Mouse (Mus musculus) forebrain, embryonic 16.5 days (tissue): Measurements from ENCODE around the gene Olfr373. TPM values are rescaled to one million over a fixed set of nuclear protein-coding genes. Genes with fewer than 3 reads are reported as not detected.

Experiments
- ATAC-seq: fragments of 200-750 bp; cut with Nextera tagmentation; 2 replicates; pipeline ENCODE4 v1.8.0; 2017; ENCODE audit warnings: mild to moderate bottlenecking, moderate library complexity
- H3K27ac ChIP-seq: fragments of 300-500 bp; sonication (generic); 2 replicates; pipeline ENCODE4 v1.5.1; 2014; ENCODE audit warnings: low read length, control low read depth
- H3K27me3 ChIP-seq: fragments of 300-500 bp; sonication (generic); replicated peaks from 2 replicates; pipeline ENCODE4 v1.6.1; 2014; ENCODE audit warnings: low read length; ENCODE audit not compliant: control insufficient read depth, insufficient read depth
- H3K36me3 ChIP-seq: fragments of 300-500 bp; sonication (generic); 2 replicates; pipeline ENCODE4 v1.6.1; 2014; ENCODE audit not compliant: control insufficient read depth, insufficient read depth
- H3K4me1 ChIP-seq: fragments of 300-500 bp; sonication (generic); replicated peaks from 2 replicates; pipeline ENCODE4 v1.6.1; 2014; ENCODE audit warnings: low read length; ENCODE audit not compliant: control insufficient read depth, insufficient read depth
- H3K4me2 ChIP-seq: fragments of 300-500 bp; sonication (generic); 2 replicates; pipeline ENCODE4 v1.6.1; 2014; ENCODE audit warnings: mild to moderate bottlenecking, low read length, control low read depth
- H3K4me3 ChIP-seq: fragments of 300-500 bp; sonication (generic); replicated peaks from 2 replicates; pipeline ENCODE4 v1.5.1; 2014; ENCODE audit warnings: mild to moderate bottlenecking, low read length, control low read depth
- H3K9ac ChIP-seq: fragments of 300-500 bp; sonication (generic); replicated peaks from 2 replicates; pipeline ENCODE4 v1.6.1; 2014; ENCODE audit warnings: low read depth, low read length, control low read depth
- H3K9me3 ChIP-seq: fragments of 300-500 bp; sonication (generic); 2 replicates; pipeline ENCODE4 v1.6.1; 2016; ENCODE audit warnings: low read length; ENCODE audit not compliant: control insufficient read depth
- WGBS: fragments of 180-500 bp; shearing (Covaris S2); extraction: QIAGEN DNeasy Blood & Tissue Kit; methylation state at CpG from one replicate; pipeline ENCODE4 v1.1.7; 2014; 5-methylcytosine and 5-hydroxymethylcytosine counted together
- polyA plus RNA-seq: library from polyadenylated mRNA; unstranded; fragments of >200 nt; fragmentation: Nextera tagmentation; extraction: Ambion mirVana; gene quantifications from 2 replicates; pipeline ENCODE4 v1.2.1, GENCODE M21; 2015

The Olfr373 gene
- polyA plus RNA-seq, 1 experiment from 2014 or later, result not detected

DNA sequence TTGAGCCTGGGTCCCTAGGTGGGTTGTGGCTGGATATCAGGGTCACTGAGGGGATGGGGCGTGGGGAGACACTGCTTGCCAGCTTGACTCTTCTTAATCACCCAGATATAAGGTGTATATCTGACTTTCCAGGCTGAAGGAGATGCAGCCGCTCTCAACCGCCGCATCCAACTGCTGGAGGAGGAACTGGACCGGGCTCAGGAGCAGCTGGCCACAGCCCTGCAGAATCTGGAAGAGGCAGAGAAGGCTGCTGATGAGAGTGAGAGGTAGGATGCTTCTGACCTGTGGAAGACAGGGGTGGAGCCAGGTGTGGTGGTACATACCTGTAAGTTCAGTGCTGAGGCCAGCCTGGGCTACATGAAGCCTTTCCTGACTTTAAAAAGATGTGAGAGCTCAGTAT is 55.5 kb downstream of the Olfr373 start:
- WGBS, result 99% methylated on average over 5 of the region's 5 CpGs
- no peak for ATAC-seq
- no peak overlapping the region for H3K4me2 ChIP-seq

DNA sequence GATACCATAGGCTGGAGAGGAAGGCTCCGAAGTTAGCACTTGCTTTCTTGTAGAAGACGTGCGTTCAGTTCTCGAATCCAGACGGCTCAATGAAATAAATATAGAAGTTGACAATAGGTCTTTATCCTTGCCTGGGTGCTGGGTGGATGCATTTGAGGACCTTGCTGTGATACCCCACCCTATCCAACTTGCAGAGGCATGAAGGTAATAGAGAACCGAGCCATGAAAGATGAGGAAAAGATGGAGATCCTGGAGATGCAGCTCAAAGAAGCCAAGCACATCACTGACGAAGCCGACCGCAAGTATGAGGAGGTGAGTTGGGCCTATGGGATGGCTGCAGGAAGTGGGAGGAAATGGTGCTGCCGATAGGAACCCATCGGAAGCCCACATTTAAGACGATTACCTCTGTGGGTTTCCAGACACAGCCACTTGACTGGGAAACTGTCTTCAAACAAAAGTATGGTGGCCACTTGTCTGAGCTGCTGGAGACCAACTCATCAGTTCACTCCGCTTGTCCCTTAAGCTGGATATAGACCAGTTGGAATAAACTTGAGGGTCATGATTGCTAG is 60.4 kb downstream of the Olfr373 start:
- no peak for ATAC-seq
- Histone ChIP-seq H3K36me3 (peaks cover 30% of the 10 kb centered on the region), H3K27me3 (no peaks in the 10 kb centered on the region), H3K4me3 (no peak overlapping the region), H3K27ac (no peak overlapping the region), H3K9ac (no peak overlapping the region), H3K4me1 (no peaks in the 10 kb centered on the region), H3K4me2 (no peak overlapping the region), H3K9me3 (no peaks in the 10 kb centered on the region)
- 94% methylated on average over 13 of the region's 13 CpGs for WGBS

More for the DNA sequence above, 55.5 kb downstream of the Olfr373 start:
- Histone ChIP-seq H3K27ac (no peak overlapping the region), H3K4me1 (peaks cover 15% of the 10 kb centered on the region), H3K9me3 (no peaks in the 10 kb centered on the region), H3K4me3 (no peak overlapping the region), H3K36me3 (peaks cover 12% of the 10 kb centered on the region), H3K9ac (no peak overlapping the region), H3K27me3 (no peaks in the 10 kb centered on the region)

DNA sequence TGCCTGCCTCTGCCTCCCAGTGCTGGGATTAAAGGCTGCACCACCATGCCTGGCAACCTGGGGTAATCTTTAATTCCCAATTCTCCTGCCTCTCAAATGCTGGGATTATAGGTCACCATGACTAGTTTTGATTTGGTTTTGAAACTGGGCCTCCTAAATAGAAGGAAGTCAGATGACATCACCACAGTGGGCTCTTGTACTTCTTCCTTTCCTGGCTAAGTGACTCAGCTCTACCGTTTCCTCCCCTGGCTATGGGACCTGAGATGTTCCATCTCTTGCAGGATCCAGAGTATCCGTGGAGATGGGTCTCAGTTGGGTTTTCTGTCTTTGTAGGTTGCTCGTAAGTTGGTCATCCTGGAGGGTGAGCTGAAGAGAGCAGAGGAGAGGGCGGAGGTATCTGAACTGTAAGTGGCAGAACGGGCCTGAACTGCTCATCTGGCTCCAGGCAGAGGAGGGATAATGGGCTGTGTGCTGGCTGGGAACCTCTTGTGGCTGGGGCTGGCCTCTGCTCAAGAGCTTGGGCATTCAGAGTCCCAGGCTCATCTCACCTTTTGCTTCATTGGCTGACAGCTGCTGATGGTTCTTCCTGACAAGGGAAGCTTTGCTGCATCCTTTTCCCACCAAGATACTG is 61.5 kb downstream of the Olfr373 start:
- Histone ChIP-seq H3K4me3 (no peak overlapping the region), H3K9ac (no peak overlapping the region), H3K27ac (no peak overlapping the region), H3K4me1 (no peaks in the 10 kb centered on the region), H3K27me3 (no peaks in the 10 kb centered on the region), H3K4me2 (no peak overlapping the region), H3K36me3 (peaks cover 22% of the 10 kb centered on the region), H3K9me3 (no peaks in the 10 kb centered on the region)
- ATAC-seq, result no peak
- 91% methylated on average over 5 of the region's 5 CpGs for WGBS

DNA sequence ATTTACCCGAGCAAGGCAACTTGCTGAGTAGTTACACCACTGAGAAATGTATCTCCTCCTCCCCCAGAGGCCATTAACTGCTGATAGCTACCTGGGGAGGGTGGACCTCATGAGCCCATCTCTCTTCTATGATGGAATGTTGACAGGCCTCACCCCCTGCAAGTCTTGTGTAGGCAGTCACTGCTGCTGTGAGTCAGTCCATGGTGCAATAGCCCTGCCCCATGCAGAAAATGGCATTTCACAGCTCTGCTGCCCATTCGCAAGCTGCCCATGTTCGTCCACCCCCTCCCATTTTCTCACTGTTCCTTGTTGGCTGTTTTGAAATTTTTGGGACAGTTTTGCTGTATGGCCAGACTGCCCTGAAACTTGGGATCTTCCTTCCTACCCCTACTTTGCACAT is 62.5 kb downstream of the Olfr373 start:
- 89% methylated on average over 3 of the region's 3 CpGs for WGBS
- peaks cover 22% of the 10 kb centered on the region for H3K36me3 ChIP-seq
- no peak overlapping the region for H3K9ac ChIP-seq
- no peak overlapping the region for H3K27ac ChIP-seq
- ATAC-seq, result no peak
- no peak overlapping the region for H3K4me2 ChIP-seq
- H3K4me3 ChIP-seq, result no peak overlapping the region
- no peaks in the 10 kb centered on the region for H3K27me3 ChIP-seq
- H3K4me1 ChIP-seq, result no peaks in the 10 kb centered on the region
- no peaks in the 10 kb centered on the region for H3K9me3 ChIP-seq

DNA sequence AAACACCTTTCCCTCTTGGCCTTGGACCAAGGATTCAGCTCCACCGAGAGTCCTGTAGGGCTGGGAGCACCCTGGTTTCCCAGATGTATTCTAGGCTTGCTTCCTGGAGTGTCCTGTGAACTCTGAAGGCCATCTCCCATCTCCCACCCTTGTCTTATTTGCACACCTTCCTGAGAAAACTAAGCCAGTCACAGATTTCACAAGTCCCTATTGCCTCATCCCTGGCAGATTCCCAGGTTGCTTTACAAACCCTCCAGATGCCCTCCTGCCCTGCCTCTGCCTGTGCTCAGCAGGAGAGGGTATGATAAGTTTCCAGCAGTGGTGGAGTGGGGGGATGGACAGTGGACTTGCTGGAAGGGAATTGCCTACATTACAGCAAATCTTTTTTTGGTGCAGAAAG is 63.1 kb downstream of the Olfr373 start:
- no peaks in the 10 kb centered on the region for H3K9me3 ChIP-seq
- H3K4me2 ChIP-seq, result no peak overlapping the region
- no peak overlapping the region for H3K27ac ChIP-seq
- no peak for ATAC-seq
- H3K9ac ChIP-seq, result no peak overlapping the region
- H3K4me1 ChIP-seq, result no peaks in the 10 kb centered on the region
- H3K4me3 ChIP-seq, result no peak overlapping the region
- no peaks in the 10 kb centered on the region for H3K27me3 ChIP-seq
- H3K36me3 ChIP-seq, result peaks cover 22% of the 10 kb centered on the region
- WGBS, result 84% methylated on average over 1 of the region's 1 CpGs

DNA sequence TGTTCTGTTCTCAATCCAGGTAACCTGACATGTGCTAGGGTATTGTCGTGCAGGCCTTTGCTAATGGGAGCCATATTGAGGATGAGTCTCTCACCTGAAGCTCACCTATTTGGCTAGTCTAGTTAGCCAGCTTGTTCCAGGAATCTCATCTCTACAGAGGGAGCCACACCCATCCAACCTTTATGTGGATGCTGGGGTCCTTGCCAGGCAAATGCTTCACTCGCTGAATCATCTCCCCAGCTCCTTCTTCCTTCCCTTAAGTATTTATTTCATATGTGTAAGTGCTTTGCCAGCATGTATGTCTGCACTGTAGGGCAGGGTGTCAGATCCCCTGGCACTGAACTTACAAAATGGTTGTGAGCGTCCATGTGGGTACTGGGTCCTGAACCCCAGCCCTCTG is 63.6 kb downstream of the Olfr373 start:
- H3K9me3 ChIP-seq, result no peaks in the 10 kb centered on the region
- no peak overlapping the region for H3K27ac ChIP-seq
- H3K4me1 ChIP-seq, result no peaks in the 10 kb centered on the region
- no peaks in the 10 kb centered on the region for H3K27me3 ChIP-seq
- no peak overlapping the region for H3K4me2 ChIP-seq
- ATAC-seq, result no peak
- no peak overlapping the region for H3K4me3 ChIP-seq
- no peak overlapping the region for H3K9ac ChIP-seq
- peaks cover 22% of the 10 kb centered on the region for H3K36me3 ChIP-seq
- WGBS, result 82% methylated on average over 3 of the region's 3 CpGs

DNA sequence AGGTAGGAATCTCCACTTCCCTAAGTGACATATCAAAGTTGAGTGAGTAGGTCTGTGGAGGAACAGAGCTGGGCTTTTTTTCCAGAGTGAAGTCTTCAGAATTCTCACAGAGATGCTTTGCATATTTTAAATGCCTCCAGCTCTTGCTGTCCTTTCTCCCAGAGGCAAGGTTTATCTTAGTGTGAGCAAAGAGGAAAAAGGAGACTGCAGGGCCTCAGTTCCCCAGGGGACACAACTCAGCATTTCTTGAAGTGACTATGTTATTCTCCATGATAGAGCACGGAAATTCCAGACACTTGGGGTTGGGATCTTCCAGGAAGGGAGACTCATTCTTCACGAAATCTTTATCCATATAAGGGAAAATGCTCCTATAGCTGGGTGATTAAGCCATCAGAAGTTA is 64.3 kb downstream of the Olfr373 start:
- WGBS, result 91% methylated on average over 2 of the region's 2 CpGs
- Histone ChIP-seq H3K9me3 (no peaks in the 10 kb centered on the region), H3K27me3 (no peaks in the 10 kb centered on the region), H3K4me1 (no peaks in the 10 kb centered on the region), H3K27ac (no peak overlapping the region), H3K9ac (no peak overlapping the region), H3K4me3 (no peak overlapping the region), H3K36me3 (peaks cover 25% of the 10 kb centered on the region), H3K4me2 (no peak overlapping the region)
- ATAC-seq, result no peak

DNA sequence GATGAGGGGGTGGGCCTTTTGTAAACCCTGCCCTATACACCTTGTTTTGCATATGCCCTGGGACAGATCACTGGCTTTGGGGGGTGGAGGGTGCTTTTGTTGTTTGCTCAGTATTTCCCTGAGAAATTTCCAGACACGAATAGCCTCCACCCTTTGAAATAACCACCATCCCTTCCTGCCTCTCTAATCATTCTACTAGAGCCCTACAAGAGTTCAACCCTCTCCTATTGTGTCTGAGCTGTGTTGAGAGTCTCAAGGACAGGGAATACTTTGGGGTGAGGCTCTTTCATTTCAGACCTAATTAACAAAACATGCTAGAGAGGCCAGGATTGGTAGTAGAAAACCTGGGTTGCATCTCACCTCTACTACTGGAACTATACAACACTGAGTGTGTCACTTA is 66.1 kb downstream of the Olfr373 start:
- H3K27me3 ChIP-seq, result no peaks in the 10 kb centered on the region
- peaks cover 23% of the 10 kb centered on the region for H3K36me3 ChIP-seq
- H3K4me1 ChIP-seq, result no peaks in the 10 kb centered on the region
- no peak overlapping the region for H3K4me3 ChIP-seq
- H3K27ac ChIP-seq, result no peak overlapping the region
- H3K4me2 ChIP-seq, result no peak overlapping the region
- no peak for ATAC-seq
- no peak overlapping the region for H3K9ac ChIP-seq
- WGBS, result 86% methylated on average over 1 of the region's 1 CpGs
- H3K9me3 ChIP-seq, result no peaks in the 10 kb centered on the region

DNA sequence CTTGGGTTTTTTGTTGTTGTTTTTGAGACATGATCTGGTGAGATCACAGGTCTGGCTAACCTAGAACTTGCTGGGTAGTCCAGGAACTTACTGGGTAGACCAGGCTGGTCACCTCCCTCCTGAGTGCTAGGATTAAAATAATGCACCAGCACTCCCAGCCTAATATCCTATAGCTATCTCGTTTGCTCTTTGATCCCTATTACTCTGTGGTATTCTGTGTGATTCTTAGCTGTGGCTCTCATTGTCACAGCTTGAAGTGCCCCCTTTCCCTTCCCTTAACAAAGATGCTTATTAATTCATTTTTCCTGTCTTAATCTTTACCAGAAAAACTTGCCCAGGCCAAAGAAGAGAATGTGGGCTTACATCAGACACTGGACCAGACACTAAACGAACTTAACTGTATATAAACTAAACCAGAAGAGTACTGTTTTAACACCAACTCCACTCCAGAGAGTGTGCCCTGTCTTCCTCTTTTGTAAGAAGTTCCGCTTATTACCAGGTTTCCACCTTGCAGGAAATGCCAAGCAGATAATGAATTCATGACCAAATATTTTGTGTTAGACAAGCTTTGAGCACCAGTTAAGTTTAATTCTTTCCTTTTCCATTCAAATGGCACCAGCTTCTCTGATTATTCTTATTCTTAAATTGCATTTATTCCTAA is 68.6 kb downstream of the Olfr373 start:
- WGBS, result 82% methylated on average over 3 of the region's 3 CpGs
- no peak overlapping the region for H3K27ac ChIP-seq
- H3K36me3 ChIP-seq, result peaks cover 15% of the 10 kb centered on the region
- no peak for ATAC-seq
- no peaks in the 10 kb centered on the region for H3K9me3 ChIP-seq
- no peak overlapping the region for H3K9ac ChIP-seq
- H3K27me3 ChIP-seq, result no peaks in the 10 kb centered on the region
- H3K4me2 ChIP-seq, result no peak overlapping the region
- H3K4me3 ChIP-seq, result no peak overlapping the region
- H3K4me1 ChIP-seq, result no peaks in the 10 kb centered on the region
